Mouse (Mus musculus) liver, embryonic 16.5 days (tissue): Measurements from ENCODE around the gene Runx2. TPM values are rescaled to one million over a fixed set of nuclear protein-coding genes. Genes with fewer than 3 reads are reported as not detected.

Source experiments
- ATAC-seq: fragments of 200-750 bp; cut with Nextera tagmentation; 2 replicates; pipeline ENCODE4 v1.8.0; 2017; ENCODE audit warnings: low read depth, mild to moderate bottlenecking, moderate number of reproducible peaks, moderate library complexity
- H3K27ac ChIP-seq: fragments of 300-500 bp; sonication (generic); 2 replicates; pipeline ENCODE4 v1.5.1; 2014; ENCODE audit warnings: mild to moderate bottlenecking, low read length
- H3K27me3 ChIP-seq: fragments of 300-500 bp; sonication (generic); 2 replicates; pipeline ENCODE4 v1.6.1; 2014; ENCODE audit warnings: low read depth, low read length, mixed read lengths; ENCODE audit not compliant: control insufficient read depth, insufficient read depth
- H3K36me3 ChIP-seq: fragments of 300-500 bp; sonication (generic); 2 replicates; pipeline ENCODE4 v1.6.1; 2014; ENCODE audit warnings: mild to moderate bottlenecking; ENCODE audit not compliant: control insufficient read depth, insufficient read depth
- H3K4me1 ChIP-seq: fragments of 300-500 bp; sonication (generic); 2 replicates; pipeline ENCODE4 v1.6.1; 2014; ENCODE audit warnings: low read depth, low read length, mixed read lengths; ENCODE audit not compliant: control insufficient read depth
- H3K4me2 ChIP-seq: fragments of 300-500 bp; sonication (generic); 2 replicates; pipeline ENCODE4 v1.6.1; 2014; ENCODE audit warnings: low read depth, low read length, mixed read lengths
- H3K4me3 ChIP-seq: fragments of 300-500 bp; sonication (generic); 2 replicates; pipeline ENCODE4 v1.5.1; 2014; ENCODE audit warnings: low read depth, mild to moderate bottlenecking, low read length
- H3K9ac ChIP-seq: fragments of 300-500 bp; sonication (generic); 2 replicates; pipeline ENCODE4 v1.6.1; 2014; ENCODE audit warnings: low read depth, low read length
- H3K9me3 ChIP-seq: fragments of 300-500 bp; sonication (generic); replicated peaks from 2 replicates; pipeline ENCODE4 v1.6.1; 2016; ENCODE audit warnings: low read length; ENCODE audit not compliant: control insufficient read depth
- WGBS: fragments of 180-500 bp; shearing (Covaris S2); extraction: QIAGEN DNeasy Blood & Tissue Kit; methylation state at CpG from one replicate; pipeline ENCODE4 v1.1.7; 2014; ENCODE audit not compliant: insufficient replicate concordance; 5-methylcytosine and 5-hydroxymethylcytosine counted together
- polyA plus RNA-seq: library from polyadenylated mRNA; unstranded; fragments of >200 nt; fragmentation: Nextera tagmentation; extraction: Ambion mirVana; gene quantifications from 2 replicates; pipeline ENCODE4 v1.2.1, GENCODE M21; 2015

Runx2 gene
- polyA plus RNA-seq, 1 experiment from 2014 or later: 0.64 TPM

DNA sequence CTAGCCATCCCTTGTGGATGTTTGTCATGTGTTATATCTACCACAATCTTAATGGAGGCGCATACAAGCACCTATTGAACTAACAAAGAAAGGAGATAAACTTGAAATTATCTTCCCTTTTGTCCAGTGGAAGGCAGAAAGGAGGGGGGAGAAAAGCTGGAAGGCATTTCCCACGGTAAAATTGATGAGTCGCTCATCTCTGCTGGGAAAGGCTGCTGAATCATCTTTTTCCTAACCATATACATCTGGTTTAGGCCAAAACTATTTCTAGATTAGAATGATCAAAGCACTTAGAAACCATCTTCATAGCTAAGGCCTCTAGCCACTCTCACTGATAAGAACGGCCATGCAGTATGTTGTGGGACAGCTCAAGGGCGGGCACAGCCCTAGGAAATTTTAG, 147.3 kb downstream of the Runx2 start:
- no peak overlapping the region for H3K27ac ChIP-seq
- H3K9ac ChIP-seq: no peak overlapping the region
- no peak overlapping the region for H3K4me2 ChIP-seq
- WGBS: 36% methylated on average over 5 of the region's 5 CpGs
- no peaks in the 10 kb centered on the region for H3K36me3 ChIP-seq
- H3K27me3 ChIP-seq: no peaks in the 10 kb centered on the region
- peaks cover 3% of the 10 kb centered on the region for H3K4me1 ChIP-seq
- ATAC-seq: no peak
- H3K9me3 ChIP-seq: no peaks in the 10 kb centered on the region
- no peak overlapping the region for H3K4me3 ChIP-seq

DNA sequence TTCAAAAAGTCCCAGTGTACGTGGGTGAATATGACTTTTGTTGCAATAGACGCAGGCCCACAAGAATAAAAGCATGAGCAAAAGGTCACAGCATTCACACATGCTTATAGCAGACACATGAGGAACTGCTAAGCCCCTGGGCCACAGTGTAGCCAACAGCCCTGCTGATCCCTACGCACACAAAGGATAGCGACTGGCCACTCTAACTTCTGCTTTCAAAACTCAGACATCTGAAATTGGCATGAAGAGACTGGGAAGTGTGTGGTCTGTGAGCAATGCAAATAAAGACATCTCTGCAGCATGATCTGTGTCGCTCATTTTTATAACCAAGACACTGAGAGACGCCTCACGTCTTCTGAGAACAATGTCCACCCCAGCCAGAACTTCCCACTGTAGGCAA, 150.7 kb downstream of the Runx2 start:
- H3K27me3 ChIP-seq: no peaks in the 10 kb centered on the region
- H3K4me2 ChIP-seq: no peak overlapping the region
- 40% methylated on average over 7 of the region's 7 CpGs for whole genome bisulfite sequencing
- H3K36me3 ChIP-seq: no peaks in the 10 kb centered on the region
- H3K4me1 ChIP-seq: no peaks in the 10 kb centered on the region
- H3K4me3 ChIP-seq: no peak overlapping the region
- no peak overlapping the region for H3K9ac ChIP-seq
- ATAC-seq: no peak
- H3K9me3 ChIP-seq: no peaks in the 10 kb centered on the region
- H3K27ac ChIP-seq: no peak overlapping the region

DNA sequence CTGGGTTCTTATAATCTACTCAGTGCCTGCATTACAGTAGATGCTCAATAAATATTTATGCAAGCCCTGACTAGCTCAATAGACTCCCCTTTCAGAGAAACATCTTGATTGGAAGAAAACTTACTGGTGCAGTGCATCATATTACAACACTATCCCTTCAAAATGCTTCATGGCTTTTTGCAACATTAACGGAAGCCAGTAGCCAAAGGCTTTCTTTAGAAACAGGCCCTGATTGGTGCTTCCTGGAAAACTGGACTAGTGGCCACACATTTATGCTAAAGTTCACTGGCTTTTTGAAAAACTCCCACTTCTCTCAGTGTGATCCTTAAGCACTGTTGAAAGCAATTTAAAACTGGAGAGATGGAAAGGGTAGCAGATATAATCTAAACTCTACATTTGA, 151.4 kb downstream of the Runx2 start:
- no peak overlapping the region for H3K27ac ChIP-seq
- H3K9ac ChIP-seq: no peak overlapping the region
- H3K4me2 ChIP-seq: no peak overlapping the region
- WGBS: 68% methylated on average over 1 of the region's 1 CpGs
- no peaks in the 10 kb centered on the region for H3K36me3 ChIP-seq
- ATAC-seq: no peak
- H3K4me1 ChIP-seq: no peaks in the 10 kb centered on the region
- no peaks in the 10 kb centered on the region for H3K9me3 ChIP-seq
- H3K4me3 ChIP-seq: no peak overlapping the region
- no peaks in the 10 kb centered on the region for H3K27me3 ChIP-seq

DNA sequence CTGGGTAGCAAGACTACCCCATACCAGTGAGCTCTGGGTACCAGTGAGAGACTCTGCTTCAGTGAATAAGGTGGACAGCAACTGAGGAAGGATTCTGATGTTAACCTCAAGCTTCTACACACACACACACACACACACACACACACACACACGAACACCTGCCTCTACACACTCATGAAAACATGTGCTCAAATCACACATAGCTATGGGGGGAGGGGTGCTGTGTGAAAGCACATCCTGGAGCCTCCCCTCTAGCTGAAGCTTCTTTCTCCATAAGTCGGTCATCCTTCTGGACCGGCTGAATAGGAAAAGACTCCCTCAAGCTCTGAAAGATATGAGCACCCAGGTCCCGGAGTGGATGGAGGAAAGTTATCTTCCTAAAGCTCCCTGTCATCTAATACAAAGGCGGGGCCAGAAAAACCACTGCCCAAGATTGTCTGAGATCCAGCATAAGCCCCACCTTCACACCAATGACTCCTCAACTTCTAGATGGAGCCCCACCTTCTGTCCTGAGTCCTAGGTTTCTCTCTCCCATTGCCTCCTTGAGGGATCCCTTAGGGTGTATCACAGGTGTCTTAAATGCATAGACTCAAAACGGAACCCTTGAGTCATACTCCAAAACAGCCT, 152.4 kb downstream of the Runx2 start:
- ATAC-seq: no peak
- Histone ChIP-seq H3K4me3 (no peak overlapping the region), H3K36me3 (no peaks in the 10 kb centered on the region), H3K9me3 (no peaks in the 10 kb centered on the region), H3K4me1 (no peaks in the 10 kb centered on the region), H3K9ac (no peak overlapping the region), H3K27ac (no peak overlapping the region), H3K27me3 (no peaks in the 10 kb centered on the region), H3K4me2 (no peak overlapping the region)
- whole genome bisulfite sequencing: 45% methylated on average over 6 of the region's 6 CpGs

DNA sequence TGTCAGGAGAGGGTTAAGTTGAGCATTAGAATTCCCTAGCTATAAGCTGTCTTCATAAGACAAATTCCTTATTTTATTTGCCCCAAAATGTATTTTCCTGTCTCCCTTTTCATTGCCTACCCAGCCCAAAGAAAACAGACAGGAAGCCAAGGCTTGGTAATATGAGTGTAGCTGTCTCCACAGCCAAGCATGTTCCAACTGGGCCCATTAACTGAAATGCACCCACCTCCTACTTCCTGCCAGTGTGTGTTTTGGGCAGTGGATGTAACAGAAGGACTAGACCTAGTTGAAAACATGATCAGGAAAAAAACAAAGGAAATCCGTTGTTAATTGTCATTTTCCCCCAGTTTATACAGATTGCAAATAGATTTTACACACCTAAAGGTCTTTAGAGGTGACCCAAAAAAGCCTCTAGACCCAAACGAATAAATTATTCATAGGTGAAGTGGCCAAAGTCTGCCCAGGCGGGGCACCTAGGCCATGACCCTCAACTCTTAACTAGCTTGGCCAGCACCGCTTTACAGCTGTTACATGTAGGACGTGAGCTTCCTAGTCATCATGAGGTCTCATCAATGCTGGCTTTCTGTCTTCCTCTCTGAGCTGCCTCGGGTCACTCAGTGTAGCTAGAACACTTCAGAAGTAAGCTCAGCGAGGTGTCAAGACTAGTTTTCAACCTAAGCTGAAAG, 154.3 kb downstream of the Runx2 start:
- H3K9me3 ChIP-seq: no peaks in the 10 kb centered on the region
- H3K36me3 ChIP-seq: no peaks in the 10 kb centered on the region
- H3K4me3 ChIP-seq: no peak overlapping the region
- H3K27me3 ChIP-seq: no peaks in the 10 kb centered on the region
- H3K4me1 ChIP-seq: no peaks in the 10 kb centered on the region
- WGBS: 43% methylated on average over 7 of the region's 7 CpGs
- H3K9ac ChIP-seq: no peak overlapping the region
- no peak overlapping the region for H3K27ac ChIP-seq
- no peak overlapping the region for H3K4me2 ChIP-seq
- no peak for ATAC-seq

DNA sequence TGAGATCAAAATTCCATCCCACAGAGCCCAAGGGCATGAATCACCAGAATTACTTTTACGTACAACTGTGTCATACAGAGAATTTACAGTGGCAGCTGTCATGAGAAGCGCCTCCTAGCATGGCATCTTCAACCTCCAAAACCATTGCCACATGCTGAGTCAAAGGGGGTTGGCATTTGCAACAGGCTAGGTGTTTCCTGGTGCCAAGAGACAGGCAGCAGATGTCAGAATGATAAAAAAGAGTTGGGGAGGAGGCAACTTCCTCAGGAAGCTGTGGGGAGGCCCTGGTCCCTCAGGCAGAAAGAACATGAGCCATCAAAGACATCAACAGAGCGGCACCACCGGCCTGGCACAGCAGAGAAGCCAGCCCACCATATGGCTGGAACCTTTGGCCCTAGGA, 160.1 kb downstream of the Runx2 start:
- peak; percentile 21; the same call in 1 of the 2 replicates for ATAC-seq
- H3K9ac ChIP-seq: no peak overlapping the region
- no peak overlapping the region for H3K4me2 ChIP-seq
- no peaks in the 10 kb centered on the region for H3K36me3 ChIP-seq
- no peaks in the 10 kb centered on the region for H3K4me1 ChIP-seq
- H3K27ac ChIP-seq: no peak overlapping the region
- 16% methylated on average over 4 of the region's 4 CpGs for WGBS
- H3K4me3 ChIP-seq: no peak overlapping the region
- H3K9me3 ChIP-seq: no peaks in the 10 kb centered on the region
- no peaks in the 10 kb centered on the region for H3K27me3 ChIP-seq

GRCm38 (mm10) chr17:44653081-44653480, 161.5 kb downstream of the Runx2 start:
- no peak overlapping the region for H3K27ac ChIP-seq
- H3K27me3 ChIP-seq: no peaks in the 10 kb centered on the region
- H3K4me1 ChIP-seq: no peaks in the 10 kb centered on the region
- H3K9ac ChIP-seq: no peak overlapping the region
- no peak for ATAC-seq
- H3K4me3 ChIP-seq: no peak overlapping the region
- H3K36me3 ChIP-seq: no peaks in the 10 kb centered on the region
- WGBS: 64% methylated on average over 3 of the region's 3 CpGs
- H3K4me2 ChIP-seq: no peak overlapping the region
- H3K9me3 ChIP-seq: no peaks in the 10 kb centered on the region

- H3K27ac ChIP-seq: no peak overlapping the region
- ATAC-seq: no peak
- no peaks in the 10 kb centered on the region for H3K27me3 ChIP-seq
- WGBS: 67% methylated on average over 7 of the region's 7 CpGs
- H3K4me2 ChIP-seq: no peak overlapping the region
- no peak overlapping the region for H3K4me3 ChIP-seq
- no peaks in the 10 kb centered on the region for H3K9me3 ChIP-seq
- no peaks in the 10 kb centered on the region for H3K4me1 ChIP-seq
- H3K9ac ChIP-seq: no peak overlapping the region
- H3K36me3 ChIP-seq: no peaks in the 10 kb centered on the region
Measured at GRCm38 (mm10) chr17:44652054-44652453, 162.5 kb downstream of the Runx2 start.

- Histone ChIP-seq H3K27me3 (no peaks in the 10 kb centered on the region), H3K9me3 (no peaks in the 10 kb centered on the region), H3K4me2 (no peak overlapping the region), H3K27ac (no peak overlapping the region), H3K36me3 (no peaks in the 10 kb centered on the region), H3K4me1 (no peaks in the 10 kb centered on the region), H3K9ac (no peak overlapping the region), H3K4me3 (no peak overlapping the region)
- WGBS: 70% methylated on average over 8 of the region's 8 CpGs
- no peak for ATAC-seq
Measured at GRCm38 (mm10) chr17:44651613-44652012, 163.0 kb downstream of the Runx2 start.
